Mouse (Mus musculus) midbrain, embryonic 15.5 days (tissue): Measurements from ENCODE around the gene C8g. TPM values are rescaled to one million over a fixed set of nuclear protein-coding genes. Genes with fewer than 3 reads are reported as not detected.

Experiments used
- ATAC-seq: fragments of 200-750 bp; cut with Nextera tagmentation; replicated peaks from 2 replicates; pipeline ENCODE4 v1.8.0; 2017; ENCODE audit warnings: moderate TSS enrichment
- H3K27ac ChIP-seq: fragments of 300-500 bp; sonication (generic); 2 replicates; pipeline ENCODE4 v1.5.1; 2015; ENCODE audit warnings: mild to moderate bottlenecking, inconsistent platforms
- H3K27me3 ChIP-seq: fragments of 300-500 bp; sonication (generic); replicated peaks from 2 replicates; pipeline ENCODE4 v1.6.1; 2015; ENCODE audit warnings: inconsistent platforms
- H3K36me3 ChIP-seq: fragments of 300-500 bp; sonication (generic); replicated peaks from 2 replicates; pipeline ENCODE4 v1.6.1; 2015; ENCODE audit warnings: inconsistent platforms
- H3K4me1 ChIP-seq: fragments of 300-500 bp; sonication (generic); 2 replicates; pipeline ENCODE4 v1.6.1; 2015; ENCODE audit warnings: inconsistent platforms
- H3K4me2 ChIP-seq: fragments of 300-500 bp; sonication (generic); 2 replicates; pipeline ENCODE4 v1.6.1; 2015; ENCODE audit warnings: inconsistent platforms, mild to moderate bottlenecking, moderate library complexity
- H3K4me3 ChIP-seq: fragments of 300-500 bp; sonication (generic); 2 replicates; pipeline ENCODE4 v1.5.1; 2015; ENCODE audit warnings: mild to moderate bottlenecking, inconsistent platforms
- H3K9ac ChIP-seq: fragments of 300-500 bp; sonication (generic); 2 replicates; pipeline ENCODE4 v1.6.1; 2015; ENCODE audit warnings: mild to moderate bottlenecking, inconsistent platforms
- H3K9me3 ChIP-seq: fragments of 300-500 bp; sonication (generic); 2 replicates; pipeline ENCODE4 v1.6.1; 2016; ENCODE audit warnings: inconsistent platforms
- WGBS: fragments of 180-500 bp; shearing (Covaris S2); methylation state at CpG from one replicate; pipeline ENCODE4 v1.1.7; 2015; ENCODE audit warnings: mixed read lengths; 5-methylcytosine and 5-hydroxymethylcytosine counted together
- polyA plus RNA-seq: library from polyadenylated mRNA; unstranded; fragments of >200 nt; fragmentation: Nextera tagmentation; extraction: Ambion mirVana; gene quantifications from 2 replicates; pipeline ENCODE4 v1.2.1, GENCODE M21; 2015

Gene C8g
- polyA plus RNA-seq, 1 experiment from 2014 or later = 7.4 TPM

DNA sequence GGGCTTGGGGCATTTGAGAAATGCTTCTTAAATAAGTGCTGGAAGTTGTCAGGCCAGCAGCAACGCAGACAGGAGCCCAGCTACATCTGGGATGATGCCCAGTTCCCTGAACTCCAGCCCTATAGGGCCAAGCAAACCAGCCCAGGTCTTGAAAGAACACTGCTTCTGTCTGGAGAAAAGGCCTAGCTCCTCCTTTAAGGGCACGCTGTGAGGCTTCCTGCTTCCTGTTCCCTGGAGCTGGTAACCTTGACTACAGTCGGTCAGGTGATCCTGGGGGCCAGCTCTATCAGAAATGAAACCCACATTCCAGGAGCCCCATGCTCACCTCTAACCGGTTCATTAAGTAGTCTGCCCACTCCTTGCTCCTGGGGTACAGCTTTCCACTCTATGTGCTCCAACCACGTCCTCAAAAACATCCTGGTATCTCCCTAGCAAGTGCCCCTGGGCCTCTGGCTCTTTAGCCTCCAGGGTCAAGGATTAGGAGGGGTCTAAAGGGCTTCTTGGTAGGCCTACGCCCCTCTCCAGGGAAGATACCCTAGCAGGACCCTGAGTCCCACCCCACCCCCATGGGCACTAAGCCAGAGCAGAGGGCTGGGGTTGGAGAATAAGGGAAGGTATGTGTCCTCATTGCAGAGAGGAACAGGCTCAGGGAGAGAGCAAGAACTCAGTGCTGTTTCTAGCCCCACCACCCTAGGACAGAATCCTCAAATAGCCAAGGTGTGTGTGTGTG, 3.5 kb downstream of the C8g start:
- H3K9ac ChIP-seq = no peak overlapping the region
- H3K4me1 ChIP-seq = peaks cover 20% of the 10 kb centered on the region
- no peaks in the 10 kb centered on the region for H3K27me3 ChIP-seq
- H3K4me3 ChIP-seq = no peak overlapping the region
- H3K4me2 ChIP-seq = no peak overlapping the region
- no peak for ATAC-seq
- WGBS = 63% methylated on average over 6 of the region's 6 CpGs
- H3K9me3 ChIP-seq = no peaks in the 10 kb centered on the region
- H3K27ac ChIP-seq = no peak overlapping the region
- H3K36me3 ChIP-seq = no peaks in the 10 kb centered on the region

DNA sequence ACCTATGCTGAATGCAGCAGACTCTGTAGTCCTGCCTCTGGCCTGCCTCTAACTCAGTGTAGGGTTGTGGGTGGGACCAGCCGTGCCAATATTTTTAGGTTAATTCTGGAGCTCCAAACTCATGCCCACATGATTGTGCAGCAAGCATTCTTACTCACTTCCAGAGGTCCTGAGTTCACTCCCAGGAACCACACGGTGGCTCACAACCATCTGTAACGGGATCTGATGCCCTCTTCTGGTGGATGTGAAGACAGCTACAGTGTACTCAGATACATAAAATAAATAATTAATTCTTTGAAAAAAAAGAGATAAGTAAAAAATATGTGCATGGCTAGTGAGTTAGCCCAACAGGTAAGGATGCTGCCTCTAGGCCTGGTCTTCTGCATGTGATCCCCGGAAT, 5.1 kb downstream of the C8g start:
- H3K9me3 ChIP-seq = no peaks in the 10 kb centered on the region
- no peak overlapping the region for H3K27ac ChIP-seq
- H3K4me1 ChIP-seq = peaks cover 9% of the 10 kb centered on the region
- no peaks in the 10 kb centered on the region for H3K36me3 ChIP-seq
- H3K27me3 ChIP-seq = no peaks in the 10 kb centered on the region
- no peak overlapping the region for H3K9ac ChIP-seq
- ATAC-seq = no peak
- H3K4me2 ChIP-seq = no peak overlapping the region
- WGBS = 45% methylated on average over 4 of the region's 4 CpGs
- H3K4me3 ChIP-seq = no peak overlapping the region

DNA sequence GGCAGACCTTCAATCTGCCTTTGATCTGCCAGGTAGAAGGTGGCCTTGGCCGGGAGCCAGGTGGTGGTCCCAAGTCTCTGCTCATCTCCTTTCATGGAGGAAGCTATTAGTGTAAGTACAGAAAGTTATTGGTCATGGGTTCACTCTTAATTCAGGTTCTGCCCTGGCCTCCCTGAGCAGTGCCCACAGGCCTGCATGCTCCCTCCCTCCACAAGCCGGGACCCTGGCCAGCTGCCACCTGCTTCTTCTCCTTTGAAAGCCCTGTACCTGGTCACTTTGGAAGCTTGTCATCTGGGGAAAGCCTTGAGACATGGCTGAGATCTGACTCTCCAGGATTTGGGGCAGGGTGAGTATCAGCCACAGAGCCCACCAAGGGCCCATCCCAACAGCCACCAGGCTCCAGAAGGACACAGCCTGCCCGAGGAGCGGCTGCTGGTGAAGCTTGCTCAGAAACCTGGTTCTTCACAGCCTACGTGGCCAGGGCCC, 8.0 kb downstream of the C8g start, which contains the start of gene Lcn12:
Gene Lcn12, minus strand, starts transcription at position 436 of the 486 bp plus-strand sequence.
- Histone ChIP-seq H3K9me3 (no peaks in the 10 kb centered on the region), H3K36me3 (no peaks in the 10 kb centered on the region), H3K4me1 (no peaks in the 10 kb centered on the region), H3K4me2 (no peak within 1 kb of the TSS), H3K27me3 (no peaks in the 10 kb centered on the region), H3K9ac (no peak within 1 kb of the TSS), H3K4me3 (no peak within 1 kb of the TSS), H3K27ac (no peak within 1 kb of the TSS)
- WGBS = 90% methylated on average over 5 of the region's 5 CpGs
- no peak for ATAC-seq

DNA sequence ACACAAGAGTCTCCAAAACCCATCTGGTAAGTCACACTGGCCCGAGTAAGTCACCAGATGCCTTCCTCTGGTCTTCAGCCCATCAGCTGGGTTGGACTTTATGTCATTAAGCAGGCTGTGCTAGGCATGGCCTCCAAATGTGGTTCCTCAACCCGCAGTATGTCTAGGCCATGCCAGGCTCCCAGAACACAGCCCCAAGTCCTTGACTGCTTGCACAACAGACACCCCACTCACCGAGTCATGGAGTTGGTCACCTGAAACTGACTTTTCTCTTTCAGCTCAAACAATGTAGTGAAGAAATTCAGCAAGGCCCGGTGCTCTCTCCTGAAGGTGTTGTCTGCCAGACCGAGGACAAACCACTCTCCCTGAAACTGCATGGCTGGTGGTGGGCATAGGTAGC, 8.5 kb downstream of the C8g start:
- no peaks in the 10 kb centered on the region for H3K9me3 ChIP-seq
- H3K4me2 ChIP-seq = no peak overlapping the region
- H3K4me3 ChIP-seq = no peak overlapping the region
- WGBS = 90% methylated on average over 5 of the region's 5 CpGs
- H3K27ac ChIP-seq = no peak overlapping the region
- ATAC-seq = no peak
- H3K36me3 ChIP-seq = no peaks in the 10 kb centered on the region
- no peaks in the 10 kb centered on the region for H3K27me3 ChIP-seq
- H3K9ac ChIP-seq = no peak overlapping the region
- H3K4me1 ChIP-seq = no peaks in the 10 kb centered on the region

DNA sequence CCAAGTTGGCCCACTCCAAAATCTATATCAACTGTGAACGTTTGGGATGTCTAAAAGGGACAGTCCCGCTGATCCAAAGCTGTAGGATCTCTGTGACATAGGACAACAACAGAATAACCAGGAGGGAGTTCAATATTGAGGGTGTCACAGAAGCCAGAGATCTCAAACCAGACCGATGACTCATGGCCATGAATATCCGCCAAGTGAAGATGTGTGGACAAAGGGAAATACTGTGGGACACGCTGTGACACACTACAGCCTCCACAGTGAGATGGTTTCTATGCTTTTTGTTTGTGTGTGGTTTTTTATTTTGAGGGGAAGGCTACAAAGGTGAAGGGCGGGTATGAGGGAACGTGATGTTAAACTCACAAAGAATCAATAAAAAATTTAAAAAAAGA, 12.8 kb downstream of the C8g start:
- H3K27ac ChIP-seq = no peak overlapping the region
- ATAC-seq = no peak
- WGBS = 80% methylated on average over 7 of the region's 7 CpGs

DNA sequence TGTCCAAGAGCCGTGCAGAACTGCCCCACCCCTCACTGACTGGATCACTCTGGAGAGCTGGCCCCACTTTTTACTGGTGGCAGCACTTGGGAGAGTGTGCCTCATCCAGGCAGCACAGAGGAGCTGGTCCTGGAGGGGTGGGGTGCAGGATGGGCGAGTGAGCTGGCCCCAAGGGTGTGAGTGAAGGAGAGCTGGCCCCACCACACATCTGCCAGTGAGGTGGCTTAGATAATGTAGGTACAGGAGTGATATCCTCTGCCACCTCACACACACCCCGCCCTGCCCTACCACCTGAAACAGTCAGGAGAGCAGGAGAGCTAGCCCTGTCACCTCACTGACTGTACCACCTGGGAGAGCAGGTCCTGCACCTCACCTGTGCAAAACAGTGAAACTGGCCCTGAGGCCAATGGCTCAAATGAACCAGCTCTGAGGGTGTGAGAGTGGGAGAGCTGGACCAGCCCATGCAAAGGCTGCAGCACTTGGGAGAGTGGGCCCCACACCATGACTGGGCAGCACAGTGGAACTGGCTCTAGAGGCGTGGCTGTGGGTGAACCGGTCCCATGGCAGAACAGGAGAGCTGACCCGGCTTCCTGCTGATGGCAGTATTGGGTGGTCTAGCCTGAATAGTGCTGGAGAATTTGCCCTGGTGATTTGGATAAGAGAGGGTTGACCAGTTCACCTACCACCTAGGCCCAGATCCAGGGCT, 13.4 kb downstream of the C8g start:
- Histone ChIP-seq H3K27me3 (no peaks in the 10 kb centered on the region), H3K9me3 (no peaks in the 10 kb centered on the region), H3K9ac (no peak overlapping the region), H3K4me3 (no peak overlapping the region), H3K4me2 (no peak overlapping the region), H3K4me1 (no peaks in the 10 kb centered on the region), H3K36me3 (no peaks in the 10 kb centered on the region), H3K27ac (no peak overlapping the region)
- 76% methylated on average over 6 of the region's 6 CpGs for WGBS
- no peak for ATAC-seq

More for the DNA sequence above, 12.8 kb downstream of the C8g start:
- Histone ChIP-seq H3K4me2 (no peak overlapping the region), H3K4me1 (no peaks in the 10 kb centered on the region), H3K9me3 (no peaks in the 10 kb centered on the region), H3K27me3 (no peaks in the 10 kb centered on the region), H3K4me3 (no peak overlapping the region), H3K36me3 (no peaks in the 10 kb centered on the region), H3K9ac (no peak overlapping the region)

DNA sequence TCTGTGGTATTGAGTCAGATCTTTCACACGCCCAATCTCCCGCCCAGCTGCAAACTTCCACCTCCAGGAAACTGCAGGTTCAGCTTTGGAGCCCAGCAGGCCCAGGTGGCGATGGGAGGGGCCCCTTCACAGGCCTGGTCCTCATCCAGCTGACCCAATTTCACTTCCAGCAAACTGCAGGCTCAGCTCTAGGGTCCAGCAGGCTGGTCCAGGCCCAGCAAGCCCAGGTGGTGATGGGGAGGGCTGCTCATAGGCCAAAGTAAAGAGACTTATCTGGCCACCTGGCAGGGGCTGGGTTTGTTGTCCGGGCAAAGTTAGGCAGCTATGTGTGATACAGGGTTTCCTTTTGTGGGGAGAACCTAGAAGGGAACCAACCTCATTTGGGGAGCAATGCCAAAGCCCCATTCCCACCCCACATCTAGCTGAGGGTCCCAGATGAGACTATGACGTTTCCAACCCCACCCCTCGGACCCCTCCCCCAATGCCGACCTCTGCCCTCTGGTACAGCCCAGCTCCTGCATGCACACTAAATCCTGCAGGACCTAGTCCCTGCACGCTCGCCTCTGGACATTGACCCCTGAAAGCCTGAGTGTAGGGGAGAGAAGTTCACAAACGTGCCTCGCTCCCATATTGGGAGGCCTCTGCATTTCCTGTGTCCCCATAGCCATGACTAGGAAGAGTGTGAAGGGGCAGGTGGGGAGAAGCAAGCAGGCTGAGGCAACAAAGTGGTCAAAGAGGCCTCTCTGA, 16.4 kb downstream of the C8g start:
- ATAC-seq = no peak
- H3K4me3 ChIP-seq = no peak overlapping the region
- H3K36me3 ChIP-seq = no peaks in the 10 kb centered on the region
- no peak overlapping the region for H3K4me2 ChIP-seq
- H3K27ac ChIP-seq = no peak overlapping the region
- H3K9me3 ChIP-seq = no peaks in the 10 kb centered on the region
- no peaks in the 10 kb centered on the region for H3K4me1 ChIP-seq
- WGBS = 68% methylated on average over 11 of the region's 11 CpGs
- no peak overlapping the region for H3K9ac ChIP-seq
- H3K27me3 ChIP-seq = no peaks in the 10 kb centered on the region

DNA sequence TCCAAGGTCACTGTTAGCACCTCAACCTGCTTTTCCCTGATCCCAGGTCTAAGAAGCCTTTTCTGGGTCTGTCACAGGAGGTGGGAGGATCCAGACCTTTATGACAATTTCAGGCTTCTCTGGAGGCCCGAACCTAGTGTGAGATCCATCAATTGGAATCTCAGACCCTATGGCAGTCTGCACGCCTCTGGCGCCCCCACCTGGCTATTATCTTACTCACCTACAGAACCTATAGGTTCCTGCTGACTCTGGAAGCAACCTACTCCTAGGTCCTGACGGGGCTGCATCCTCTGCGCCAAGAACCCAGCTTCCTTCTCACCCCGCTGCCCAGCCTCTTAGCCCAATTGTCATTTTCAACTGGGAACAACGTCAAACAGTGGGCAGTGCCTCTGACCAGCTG, 18.6 kb downstream of the C8g start:
- Histone ChIP-seq H3K4me1 (no peaks in the 10 kb centered on the region), H3K9me3 (no peaks in the 10 kb centered on the region), H3K27me3 (no peaks in the 10 kb centered on the region), H3K27ac (no peak overlapping the region), H3K4me3 (no peak overlapping the region), H3K36me3 (no peaks in the 10 kb centered on the region), H3K4me2 (no peak overlapping the region), H3K9ac (no peak overlapping the region)
- WGBS = 33% methylated on average over 7 of the region's 7 CpGs
- no peak for ATAC-seq

DNA sequence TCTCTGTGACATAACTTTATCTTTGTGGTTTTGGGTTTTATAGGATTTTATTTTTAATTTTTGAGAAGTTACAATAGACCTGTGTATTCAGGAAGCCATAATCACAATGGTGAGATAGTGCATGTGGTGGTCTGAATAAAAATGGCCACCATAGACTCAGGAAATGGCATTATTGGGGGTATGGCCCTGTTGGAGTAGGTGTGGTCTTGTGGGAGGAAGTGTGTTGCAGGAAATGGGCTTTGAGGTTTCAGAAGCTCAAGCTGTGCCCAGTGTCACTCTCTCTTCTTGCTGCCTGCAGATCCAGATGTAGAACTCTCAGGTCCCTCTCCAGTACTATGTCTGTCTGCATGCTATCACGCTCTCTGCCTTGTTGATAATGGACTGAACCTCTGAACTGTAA, 21.0 kb downstream of the C8g start:
- Histone ChIP-seq H3K9me3 (no peaks in the 10 kb centered on the region), H3K4me1 (no peaks in the 10 kb centered on the region), H3K27ac (no peak overlapping the region), H3K27me3 (no peaks in the 10 kb centered on the region), H3K4me2 (no peak overlapping the region), H3K4me3 (no peak overlapping the region), H3K9ac (no peak overlapping the region), H3K36me3 (no peaks in the 10 kb centered on the region)
- 93% methylated on average over 1 of the region's 1 CpGs for WGBS
- no peak for ATAC-seq

DNA sequence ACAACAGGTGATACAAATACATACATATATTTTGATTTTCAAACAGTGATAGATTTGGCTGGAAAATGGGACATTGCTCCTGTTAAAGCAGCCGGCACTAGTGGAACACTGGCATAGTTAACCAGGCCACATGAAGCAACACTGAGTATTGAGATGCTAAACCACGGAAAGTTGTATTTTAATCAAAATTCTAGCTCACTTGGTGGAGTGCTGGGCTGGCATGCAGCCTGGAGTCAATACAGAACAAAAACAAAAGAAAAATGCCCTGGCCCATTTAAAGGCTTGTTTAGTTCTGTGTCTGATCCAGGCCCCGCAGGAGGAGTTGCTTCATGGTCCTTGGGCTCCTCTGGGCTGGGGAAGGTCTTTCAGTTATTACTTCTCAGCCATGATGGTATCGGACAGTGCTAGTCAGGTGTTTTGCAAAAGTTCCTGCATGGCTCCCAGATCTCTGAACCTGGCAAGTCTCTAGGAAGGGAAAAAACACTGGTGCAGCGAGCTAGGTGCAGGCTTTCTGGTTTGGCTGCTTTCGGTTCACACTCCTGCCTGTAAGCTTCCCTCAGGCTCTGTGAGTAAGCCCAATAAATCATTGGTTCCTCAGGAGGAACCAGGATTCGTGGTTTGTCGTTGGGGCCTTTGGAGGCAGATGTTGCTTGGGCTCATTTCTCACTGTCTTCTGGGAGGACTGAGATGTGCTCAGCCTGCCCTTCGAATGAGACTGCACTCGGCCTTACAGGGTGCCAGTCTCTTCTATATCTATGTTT, 21.8 kb downstream of the C8g start:
- Histone ChIP-seq H3K27ac (no peak overlapping the region), H3K4me1 (no peaks in the 10 kb centered on the region), H3K9me3 (no peaks in the 10 kb centered on the region), H3K27me3 (no peaks in the 10 kb centered on the region), H3K4me3 (no peak overlapping the region), H3K9ac (no peak overlapping the region), H3K4me2 (no peak overlapping the region), H3K36me3 (no peaks in the 10 kb centered on the region)
- no peak for ATAC-seq
- WGBS = 69% methylated on average over 10 of the region's 10 CpGs

DNA sequence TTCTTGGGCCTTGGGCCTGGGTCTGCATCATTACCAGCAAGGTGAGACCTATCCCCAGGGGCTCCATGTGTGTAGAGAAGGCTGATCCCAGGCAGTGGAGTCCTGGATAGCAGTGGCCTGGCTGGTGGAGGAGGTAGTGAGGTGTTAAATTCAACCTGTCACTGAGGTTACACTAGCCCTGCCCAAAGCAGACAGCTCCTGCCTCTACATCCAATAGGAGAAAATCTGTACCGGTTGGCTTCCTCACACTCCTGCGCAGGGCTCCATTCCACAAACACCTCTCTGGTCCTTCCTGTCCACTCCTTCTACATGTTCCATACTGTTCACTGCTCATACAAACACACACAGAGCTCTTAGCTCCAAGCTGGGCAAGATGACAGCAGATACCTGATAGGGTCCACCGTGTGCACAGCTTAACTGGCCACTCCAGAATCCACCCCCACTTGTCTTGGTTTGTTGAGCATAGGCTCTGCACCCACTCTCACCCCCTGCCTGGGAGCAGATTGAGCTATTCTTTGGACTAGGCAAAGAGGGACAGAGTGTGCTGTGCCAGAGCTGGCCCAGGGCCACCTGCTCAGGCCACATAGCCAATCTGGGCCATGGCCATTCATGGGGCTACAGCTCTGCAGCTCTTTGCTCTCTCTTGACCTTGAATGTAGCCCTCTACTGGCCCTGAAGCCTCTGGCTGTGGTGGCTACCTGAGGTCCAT, 23.4 kb downstream of the C8g start:
- no peak overlapping the region for H3K4me2 ChIP-seq
- no peak for ATAC-seq
- H3K27me3 ChIP-seq = no peaks in the 10 kb centered on the region
- no peaks in the 10 kb centered on the region for H3K4me1 ChIP-seq
- H3K27ac ChIP-seq = no peak overlapping the region
- WGBS = 84% methylated on average over 3 of the region's 3 CpGs
- no peaks in the 10 kb centered on the region for H3K36me3 ChIP-seq
- H3K9me3 ChIP-seq = no peaks in the 10 kb centered on the region
- H3K4me3 ChIP-seq = no peak overlapping the region
- H3K9ac ChIP-seq = no peak overlapping the region
